ENCODE assay signal across 27 mouse cellular contexts in the genomic region with DNA sequence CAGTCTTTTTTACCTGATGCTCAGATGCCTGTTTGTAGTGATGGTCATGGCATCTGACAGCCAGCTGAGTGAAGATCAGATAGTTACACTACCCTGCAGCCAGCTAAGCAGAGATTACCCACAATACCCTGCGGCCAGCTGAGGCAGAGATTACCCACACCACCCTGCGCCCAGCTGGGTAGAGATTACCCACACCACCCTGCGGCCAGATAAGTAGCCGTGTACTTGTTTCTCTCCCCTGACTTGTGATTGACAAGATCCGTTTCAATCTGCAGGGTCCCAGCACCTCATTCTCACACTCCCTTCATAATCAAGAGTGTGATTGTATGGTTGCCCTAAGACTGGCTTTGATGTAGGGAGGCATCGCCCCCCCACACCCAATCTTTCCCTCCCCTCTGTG.
A peak's percentile ranks its signal among the peaks of the same experiment; 100 is the strongest.
DNase-seq lines count a peak whose midpoint lies in the region; ATAC-seq and TF ChIP-seq lines count a peak whose summit lies in the region.
"Had no signal": no experiment of that assay in that cellular context is flagged by ENCODE, and none has a peak within 500 bp of the region (broad histone marks: within the 10 kb centered on the region; RNA-seq: fewer than 3 reads in every experiment).

No protein-coding gene starts in this region.

- no peak overlapping the region for H3K27ac ChIP-seq in forebrain, embryonic 11.5 days (ENCODE audit: low read depth, low read length)
- no peak overlapping the region for H3K27ac ChIP-seq in forebrain, embryonic 10.5 days
- H3K27ac ChIP-seq in left cerebral cortex, adult 2 months = peak overlapping the region; percentile 8; the same call in 1 of the 2 replicates
- peak overlapping the region; percentile 3; the same call in 1 of the 2 replicates for H3K27ac ChIP-seq in forebrain, embryonic 16.5 days (ENCODE audit: low read length)
- no peak overlapping the region for H3K27ac ChIP-seq in kidney, embryonic 14.5 days (ENCODE audit: low read depth, low read length)
- H3K27ac ChIP-seq: gastrocnemius, adult 2 months; hindbrain, embryonic 10.5 days; kidney, embryonic 15.5 days; liver, embryonic 14.5 days; neural tube, embryonic 12.5 days; stomach, postnatal 0 days had no signal

- intact Hi-C loops in left cerebral cortex, adult 2 months (cut with DNase I) = no loop called here

- H3K4me2 ChIP-seq in forebrain, embryonic 11.5 days (ENCODE audit: low read depth, low read length, severe bottlenecking) = no peak overlapping the region
- no peak overlapping the region for H3K4me2 ChIP-seq in forebrain, embryonic 16.5 days (ENCODE audit: low read length)
- no peak overlapping the region for H3K4me2 ChIP-seq in kidney, embryonic 14.5 days (replicated peaks; ENCODE audit: low read depth, low read length)
- H3K4me2 ChIP-seq: kidney, embryonic 15.5 days; neural tube, embryonic 12.5 days had no signal

- H3K9me3 ChIP-seq in forebrain, embryonic 11.5 days (ENCODE audit: control insufficient read depth, low read length) = no peaks in the 10 kb centered on the region
- no peaks in the 10 kb centered on the region for H3K9me3 ChIP-seq in forebrain, embryonic 10.5 days
- no peaks in the 10 kb centered on the region for H3K9me3 ChIP-seq in forebrain, embryonic 16.5 days (ENCODE audit: control insufficient read depth, low read length)
- H3K9me3 ChIP-seq in kidney, embryonic 14.5 days (ENCODE audit: control insufficient read depth, low read length) = no peaks in the 10 kb centered on the region
- H3K9me3 ChIP-seq: hindbrain, embryonic 10.5 days; kidney, embryonic 15.5 days; neural tube, embryonic 12.5 days had no signal

- no peaks in the 10 kb centered on the region for H3K27me3 ChIP-seq in forebrain, embryonic 11.5 days (ENCODE audit: control insufficient read depth, insufficient read depth, low read length)
- H3K27me3 ChIP-seq in forebrain, embryonic 10.5 days (ENCODE audit: poor library complexity, severe bottlenecking) = no peaks in the 10 kb centered on the region
- H3K27me3 ChIP-seq in forebrain, embryonic 16.5 days (replicated peaks; ENCODE audit: control insufficient read depth, insufficient read depth, low read length) = no peaks in the 10 kb centered on the region
- H3K27me3 ChIP-seq in kidney, embryonic 14.5 days (ENCODE audit: control insufficient read depth, insufficient read depth, low read length) = no peaks in the 10 kb centered on the region
- H3K27me3 ChIP-seq: CH12.LX; kidney, embryonic 15.5 days; neural tube, embryonic 12.5 days had no signal

- H3K4me3 ChIP-seq in forebrain, embryonic 11.5 days (ENCODE audit: low read depth, low read length) = no peak overlapping the region
- H3K4me3 ChIP-seq in forebrain, embryonic 10.5 days = no peak overlapping the region
- no peak overlapping the region for H3K4me3 ChIP-seq in left cerebral cortex, adult 2 months
- H3K4me3 ChIP-seq in forebrain, embryonic 16.5 days (replicated peaks; ENCODE audit: low read length) = no peak overlapping the region
- H3K4me3 ChIP-seq in kidney, embryonic 14.5 days (ENCODE audit: low read length) = no peak overlapping the region
- H3K4me3 ChIP-seq: gastrocnemius, adult 2 months; hindbrain, embryonic 10.5 days; kidney, embryonic 15.5 days; myocyte; neural tube, embryonic 12.5 days had no signal

- 0 out of 2 replicates have a peak, but pooled peaks cover 2% of the 10 kb centered on the region for H3K4me1 ChIP-seq in forebrain, embryonic 11.5 days (replicated peaks; ENCODE audit: control insufficient read depth, insufficient read depth, low read length)
- H3K4me1 ChIP-seq in forebrain, embryonic 10.5 days = peaks cover 15% of the 10 kb centered on the region
- H3K4me1 ChIP-seq in forebrain, embryonic 16.5 days (replicated peaks; ENCODE audit: control insufficient read depth, insufficient read depth, low read length) = 0 out of 2 replicates have a peak, but pooled peaks cover 3% of the 10 kb centered on the region
- H3K4me1 ChIP-seq in kidney, embryonic 14.5 days (ENCODE audit: control insufficient read depth, insufficient read depth, low read length) = no peaks in the 10 kb centered on the region
- H3K4me1 ChIP-seq: kidney, embryonic 15.5 days; neural tube, embryonic 12.5 days had no signal

- no peak for TF ChIP-seq CTCF in left cerebral cortex, adult 2 months (IDR thresholded peaks at IDR 0.05)

- H3K9ac ChIP-seq in forebrain, embryonic 11.5 days (ENCODE audit: low read length) = no peak overlapping the region
- no peak overlapping the region for H3K9ac ChIP-seq in forebrain, embryonic 16.5 days (replicated peaks; ENCODE audit: low read depth, low read length)
- no peak overlapping the region for H3K9ac ChIP-seq in kidney, embryonic 14.5 days (ENCODE audit: low read depth, low read length)
- H3K9ac ChIP-seq: kidney, embryonic 15.5 days; liver, embryonic 14.5 days; neural tube, embryonic 12.5 days had no signal

- no peak for DNase-seq in cerebellum, adult 9-11 months
- no peak for DNase-seq in forebrain, embryonic 11.5 days (ENCODE audit: low spot score)
- DNase-seq in forebrain, embryonic 10.5 days (ENCODE audit: extremely low spot score, low spot score) = no peak
- DNase-seq in left cerebral cortex, adult 2 months (ENCODE audit: extremely low spot score in 1 of 2, low spot score in 2 of 2) = no peak
- DNase-seq in left cerebral cortex, adult 11 months (ENCODE audit: low spot score) = no peak
- DNase-seq: adrenal gland, adult 8-10 months; gastrocnemius, adult 2 months; gastrocnemius, postnatal 36 days; heart, postnatal 14 days; kidney, postnatal 36 days; liver; lung, adult 2 months; lung, postnatal 14 days; thymus, adult 18-20 months; thymus, postnatal 25 days had no signal

- no peaks in the 10 kb centered on the region for H3K36me3 ChIP-seq in forebrain, embryonic 11.5 days (ENCODE audit: control insufficient read depth, insufficient read depth, low read length)
- H3K36me3 ChIP-seq in forebrain, embryonic 10.5 days (replicated peaks) = no peaks in the 10 kb centered on the region
- no peaks in the 10 kb centered on the region for H3K36me3 ChIP-seq in forebrain, embryonic 16.5 days (ENCODE audit: control insufficient read depth, insufficient read depth)
- H3K36me3 ChIP-seq in kidney, embryonic 14.5 days (ENCODE audit: control insufficient read depth, insufficient read depth, low read length) = no peaks in the 10 kb centered on the region
- H3K36me3 ChIP-seq: hindbrain, embryonic 10.5 days; kidney, embryonic 15.5 days; neural tube, embryonic 12.5 days had no signal

- ATAC-seq in cerebellum, adult (ENCODE audit: insufficient number of reproducible peaks, low FRiP score, low TSS enrichment) = peak; percentile 7; the same call in 1 of the 2 replicates
- peak; percentile 55 for ATAC-seq in forebrain, embryonic 11.5 days (replicated peaks; ENCODE audit: low FRiP score)
- ATAC-seq in forebrain, embryonic 16.5 days = no peak
- ATAC-seq in kidney, embryonic 14.5 days (ENCODE audit: low FRiP score, low TSS enrichment) = no peak
- ATAC-seq: intestine, postnatal 0 days; midbrain, embryonic 16.5 days had no signal

- 71% methylated on average over 6 of the region's 6 CpGs for WGBS in forebrain, embryonic 11.5 days
- WGBS in forebrain, embryonic 10.5 days = 72% methylated on average over 6 of the region's 6 CpGs
- WGBS in forebrain, embryonic 16.5 days = 75% methylated on average over 6 of the region's 6 CpGs
- 90% methylated on average over 6 of the region's 6 CpGs for WGBS in kidney, embryonic 14.5 days

Comparison
In these comparisons a context has a peak if more than half of its experiments do, and no peak if none do; other contexts are left out.
1. ATAC-seq: peak in cerebellum, adult (single experiment) and forebrain, embryonic 11.5 days (single experiment); none in forebrain, embryonic 16.5 days (single experiment) and kidney, embryonic 14.5 days (single experiment).
2. H3K27ac ChIP-seq: peak in left cerebral cortex, adult 2 months (single experiment) and forebrain, embryonic 16.5 days (single experiment); none in forebrain, embryonic 11.5 days (single experiment), forebrain, embryonic 10.5 days (single experiment) and kidney, embryonic 14.5 days (single experiment).